Mouse (Mus musculus) stomach, embryonic 14.5 days (tissue): ENCODE data around the gene Myl12a. TPM values are rescaled to one million over a fixed set of nuclear protein-coding genes. Genes with fewer than 3 reads are reported as not detected.

Experiments used
- ATAC-seq: fragments of 200-750 bp; cut with Nextera tagmentation; 2 replicates; pipeline ENCODE4 v1.8.0; 2017; ENCODE audit warnings: low read depth, moderate TSS enrichment; ENCODE audit not compliant: insufficient number of reproducible peaks, insufficient read depth, low FRiP score
- H3K27ac ChIP-seq: fragments of 300-500 bp; sonication (generic); 2 replicates; pipeline ENCODE4 v1.5.1; 2014; ENCODE audit warnings: mild to moderate bottlenecking, low read length, moderate library complexity, mixed read lengths
- H3K27me3 ChIP-seq: fragments of 300-500 bp; sonication (generic); 2 replicates; pipeline ENCODE4 v1.6.1; 2014; ENCODE audit warnings: low read length, control low read depth, mixed read lengths; ENCODE audit not compliant: control insufficient read depth, insufficient read depth
- H3K36me3 ChIP-seq: fragments of 300-500 bp; sonication (generic); 2 replicates; pipeline ENCODE4 v1.6.1; 2014; ENCODE audit warnings: mild to moderate bottlenecking, control low read depth, low read length, moderate library complexity, mixed read lengths; ENCODE audit not compliant: control insufficient read depth, insufficient read depth
- H3K4me1 ChIP-seq: fragments of 300-500 bp; sonication (generic); 2 replicates; pipeline ENCODE4 v1.6.1; 2014; ENCODE audit warnings: low read length, control low read depth, mixed read lengths; ENCODE audit not compliant: control insufficient read depth, insufficient read depth
- H3K4me2 ChIP-seq: fragments of 300-500 bp; sonication (generic); replicated peaks from 2 replicates; pipeline ENCODE4 v1.6.1; 2014; ENCODE audit warnings: low read depth, low read length, control low read depth
- H3K4me3 ChIP-seq: fragments of 300-500 bp; sonication (generic); 2 replicates; pipeline ENCODE4 v1.5.1; 2014; ENCODE audit warnings: low read depth, low read length, control low read depth
- H3K9ac ChIP-seq: fragments of 300-500 bp; sonication (generic); replicated peaks from 2 replicates; pipeline ENCODE4 v1.6.1; 2014; ENCODE audit warnings: low read depth, mild to moderate bottlenecking, control low read depth, low read length, moderate library complexity, mixed read lengths
- H3K9me3 ChIP-seq: fragments of 300-500 bp; sonication (generic); 2 replicates; pipeline ENCODE4 v1.6.1; 2016; ENCODE audit warnings: low read depth, low read length, control low read depth; ENCODE audit not compliant: control insufficient read depth
- WGBS: fragments of 180-500 bp; shearing (Covaris S2); extraction: QIAGEN DNeasy Blood & Tissue Kit; methylation state at CpG from one replicate; pipeline ENCODE4 v1.1.7; 2014; 5-methylcytosine and 5-hydroxymethylcytosine counted together
- polyA plus RNA-seq: library from polyadenylated mRNA; unstranded; fragments of >200 nt; fragmentation: Nextera tagmentation; extraction: Ambion mirVana; gene quantifications from 2 replicates; pipeline ENCODE4 v1.2.1, GENCODE M21; 2014

The Myl12a gene
- polyA plus RNA-seq, 1 experiment from 2014 or later: 569 TPM

DNA sequence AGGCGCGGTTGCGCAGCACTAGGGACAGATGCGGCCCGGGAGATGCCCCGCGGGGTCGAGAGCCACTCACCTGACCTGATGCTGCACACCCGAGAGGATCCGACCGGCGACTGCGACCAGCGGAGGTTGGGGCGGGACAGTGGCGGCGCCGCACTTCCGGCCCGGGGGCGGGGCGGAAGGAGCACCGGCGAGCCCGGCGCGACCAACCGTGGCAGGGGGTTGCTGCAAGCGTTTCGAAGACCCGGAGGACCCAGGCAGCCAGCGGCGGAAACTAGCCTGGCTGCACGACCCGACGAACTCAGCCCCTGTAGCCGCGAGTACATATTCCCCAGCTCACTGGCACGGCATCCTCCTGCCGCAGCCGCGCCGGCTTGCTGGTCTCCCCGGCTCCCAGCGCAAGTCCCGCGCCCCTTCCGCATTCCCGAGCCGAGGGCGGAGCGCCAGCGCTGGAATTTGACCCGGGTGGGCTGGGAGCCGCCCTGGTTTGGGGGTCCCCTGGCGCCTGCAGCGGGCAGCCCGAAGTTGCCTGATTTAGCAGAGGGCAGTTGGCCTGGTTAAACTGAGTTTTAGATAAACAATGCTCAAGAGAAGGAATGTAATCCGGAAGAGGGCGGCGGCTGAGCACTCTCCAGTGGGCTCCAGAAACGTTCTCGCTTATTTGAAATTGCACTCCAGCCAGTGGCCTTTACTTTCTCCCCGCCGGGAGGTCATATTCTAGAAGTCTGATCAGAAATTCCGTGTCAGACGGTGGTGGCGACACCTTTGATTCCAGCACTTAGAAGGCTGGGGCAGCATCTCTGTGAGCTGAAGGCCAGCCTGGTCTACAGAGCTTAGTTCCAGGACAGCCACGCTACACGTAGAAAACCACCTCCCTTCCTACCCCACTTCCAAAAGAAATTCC lies 12.0 kb downstream of the Myl12a start:
- Histone ChIP-seq H3K9me3 (no peaks in the 10 kb centered on the region), H3K27ac (peak overlapping the region; percentile 94), H3K36me3 (peaks cover 18% of the 10 kb centered on the region), H3K4me3 (peak overlapping the region; percentile 96), H3K27me3 (no peaks in the 10 kb centered on the region), H3K9ac (peak overlapping the region; percentile 84), H3K4me1 (peaks cover 24% of the 10 kb centered on the region), H3K4me2 (peak overlapping the region; percentile 67)
- peak; percentile 87 for ATAC-seq
- under 1% methylated on average over 70 of the region's 70 CpGs for WGBS

- ATAC-seq: peak; percentile 62
- Histone ChIP-seq H3K4me1 (peaks cover 24% of the 10 kb centered on the region), H3K27ac (peak overlapping the region; percentile 94), H3K36me3 (peaks cover 15% of the 10 kb centered on the region; the same call in 1 of the 2 replicates), H3K4me3 (peak overlapping the region; percentile 96), H3K9me3 (no peaks in the 10 kb centered on the region), H3K4me2 (peak overlapping the region; percentile 67), H3K27me3 (no peaks in the 10 kb centered on the region), H3K9ac (peak overlapping the region; percentile 84)
- WGBS: 2% methylated on average over 24 of the region's 24 CpGs
Observed at GRCm38 (mm10) chr17:70989991-70990390, 12.7 kb downstream of the Myl12a start.

GRCm38 (mm10) chr17:70989430-70989829 lies 13.2 kb downstream of the Myl12a start:
- H3K36me3 ChIP-seq: peaks cover 12% of the 10 kb centered on the region; the same call in 1 of the 2 replicates
- peak overlapping the region; percentile 96 for H3K4me3 ChIP-seq
- ATAC-seq: no peak
- H3K9ac ChIP-seq: peak overlapping the region; percentile 84
- no peaks in the 10 kb centered on the region for H3K27me3 ChIP-seq
- H3K27ac ChIP-seq: 0 out of 2 replicates have a peak overlapping the region, but pooled peaks have one; percentile 94
- peak overlapping the region; percentile 67 for H3K4me2 ChIP-seq
- no peaks in the 10 kb centered on the region for H3K9me3 ChIP-seq
- 46% methylated on average over 8 of the region's 8 CpGs for WGBS
- peaks cover 20% of the 10 kb centered on the region for H3K4me1 ChIP-seq

DNA sequence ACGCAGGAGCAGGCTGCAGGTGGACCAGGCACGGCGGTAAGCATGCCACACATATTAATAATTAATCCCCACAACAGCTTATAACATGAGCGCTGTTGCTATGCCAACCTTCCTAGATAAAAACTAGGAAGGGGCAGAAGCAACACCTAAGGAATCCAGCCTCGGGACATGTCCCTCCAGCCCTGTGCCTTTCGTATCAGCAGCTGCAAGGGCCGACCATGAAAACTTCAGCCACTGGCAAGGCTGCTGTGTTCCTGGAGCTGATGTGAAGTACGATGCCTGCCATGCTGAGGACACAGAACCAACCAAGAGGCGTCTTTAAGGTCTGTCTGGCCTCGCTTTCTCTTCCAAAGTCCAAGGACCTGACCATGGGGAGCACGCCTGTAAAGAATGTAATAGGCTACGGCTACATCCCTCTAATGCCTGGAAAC lies 14.3 kb downstream of the Myl12a start:
- 70% methylated on average over 12 of the region's 12 CpGs for WGBS
- H3K4me3 ChIP-seq: no peak overlapping the region
- H3K4me1 ChIP-seq: peaks cover 11% of the 10 kb centered on the region; the same call in 1 of the 2 replicates
- no peak overlapping the region; the same call in 1 of the 2 replicates for H3K4me2 ChIP-seq
- H3K9ac ChIP-seq: no peak overlapping the region
- H3K27ac ChIP-seq: no peak overlapping the region
- peaks cover 7% of the 10 kb centered on the region; the same call in 1 of the 2 replicates for H3K36me3 ChIP-seq
- ATAC-seq: no peak
- H3K9me3 ChIP-seq: no peaks in the 10 kb centered on the region
- H3K27me3 ChIP-seq: no peaks in the 10 kb centered on the region

GRCm38 (mm10) chr17:70986831-70987660 lies 15.6 kb downstream of the Myl12a start:
- Histone ChIP-seq H3K27me3 (no peaks in the 10 kb centered on the region), H3K36me3 (peaks cover 1% of the 10 kb centered on the region; the same call in 1 of the 2 replicates), H3K27ac (no peak overlapping the region), H3K9me3 (no peaks in the 10 kb centered on the region), H3K4me3 (no peak overlapping the region), H3K4me1 (peaks cover 8% of the 10 kb centered on the region; the same call in 1 of the 2 replicates), H3K9ac (no peak overlapping the region), H3K4me2 (no peak overlapping the region)
- WGBS: 89% methylated on average over 15 of the region's 15 CpGs
- no peak for ATAC-seq

GRCm38 (mm10) chr17:70986355-70986740 lies 16.3 kb downstream of the Myl12a start:
- no peak for ATAC-seq

DNA sequence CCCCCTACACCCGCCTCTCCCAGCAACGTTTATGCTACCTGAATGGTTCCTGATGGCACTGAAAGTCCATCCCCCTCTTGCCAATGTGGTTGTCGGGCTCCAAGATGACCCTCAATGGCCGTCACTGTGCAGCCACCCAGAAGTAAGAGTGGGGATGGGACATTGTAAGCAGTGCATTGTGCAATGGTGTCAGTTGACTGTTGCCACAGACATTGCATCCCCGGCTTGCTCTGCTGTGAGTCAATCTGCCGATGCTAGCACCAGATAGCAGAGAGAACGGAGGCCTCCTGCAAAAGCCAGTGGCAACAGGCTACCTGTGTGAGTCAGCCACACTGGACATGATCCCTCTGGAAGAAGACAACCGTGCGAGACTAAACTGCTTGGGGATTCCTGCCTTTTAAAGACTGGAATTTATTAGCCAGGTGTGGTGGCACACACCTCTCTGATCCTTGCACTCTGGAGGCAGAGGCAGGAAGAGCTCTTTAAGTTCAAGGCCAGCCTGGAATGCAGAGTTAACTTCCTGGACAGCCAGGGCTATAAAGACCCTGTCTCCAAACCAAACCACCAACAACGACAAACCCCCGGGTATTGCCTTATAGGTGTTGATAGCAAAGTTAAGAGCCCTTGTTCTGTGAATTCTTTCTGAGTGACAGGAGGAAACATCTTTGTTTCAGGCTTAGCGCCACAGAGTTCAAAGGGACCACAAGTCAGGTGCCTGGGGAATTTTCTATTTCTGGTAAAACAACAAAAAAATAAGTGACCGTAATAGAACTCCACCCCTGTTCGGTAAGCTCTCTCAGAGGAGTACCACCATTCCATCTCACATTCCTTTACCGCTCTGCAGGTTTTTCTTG lies 16.9 kb downstream of the Myl12a start:
- H3K9me3 ChIP-seq: no peaks in the 10 kb centered on the region
- no peaks in the 10 kb centered on the region for H3K27me3 ChIP-seq
- H3K36me3 ChIP-seq: peaks cover 11% of the 10 kb centered on the region; the same call in 1 of the 2 replicates
- H3K4me3 ChIP-seq: no peak overlapping the region
- no peak for ATAC-seq
- H3K27ac ChIP-seq: no peak overlapping the region
- no peak overlapping the region for H3K4me2 ChIP-seq
- H3K4me1 ChIP-seq: peaks cover 8% of the 10 kb centered on the region; the same call in 1 of the 2 replicates
- 84% methylated on average over 15 of the region's 15 CpGs for WGBS
- H3K9ac ChIP-seq: no peak overlapping the region

More at GRCm38 (mm10) chr17:70986355-70986740, 16.3 kb downstream of the Myl12a start:
- H3K36me3 ChIP-seq: peaks cover 8% of the 10 kb centered on the region; the same call in 1 of the 2 replicates
- 84% methylated on average over 6 of the region's 6 CpGs for WGBS
- H3K27me3 ChIP-seq: no peaks in the 10 kb centered on the region
- H3K4me2 ChIP-seq: no peak overlapping the region
- peaks cover 8% of the 10 kb centered on the region; the same call in 1 of the 2 replicates for H3K4me1 ChIP-seq
- H3K27ac ChIP-seq: no peak overlapping the region
- H3K9ac ChIP-seq: no peak overlapping the region
- no peaks in the 10 kb centered on the region for H3K9me3 ChIP-seq
- H3K4me3 ChIP-seq: no peak overlapping the region
